Mouse (Mus musculus): ENCODE results near the gene Ezr. TPM values are rescaled to one million over a fixed set of nuclear protein-coding genes. Genes with fewer than 3 reads are reported as not detected.

Gene Ezr
- total RNA-seq, 2 experiments from 2014 or later = 24.0 to 24.9 TPM

- DNase-seq = no peak
Observed at GRCm38 (mm10) chr17:6789581-6790118, 7.1 kb upstream of the Ezr start.

DNA sequence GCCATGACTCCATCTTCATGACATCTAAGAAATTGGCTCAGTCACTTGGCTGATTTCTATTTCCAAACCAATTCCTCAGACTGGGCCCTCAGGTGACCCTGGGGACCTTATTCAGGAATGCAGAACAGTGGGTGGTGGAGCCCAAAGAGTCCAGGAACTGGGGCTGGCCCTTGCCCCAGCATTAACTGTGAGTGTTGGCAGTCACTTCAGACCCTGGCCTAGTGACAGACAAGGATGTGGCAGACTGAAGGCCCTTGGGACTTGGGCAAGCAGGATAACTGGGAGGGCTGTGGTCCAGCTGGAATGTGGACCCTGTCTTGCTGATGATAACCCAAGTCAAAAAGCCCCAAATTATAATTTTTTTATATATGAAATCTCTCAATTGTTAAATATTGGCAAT lies 6.5 kb upstream of the Ezr start:
- DNase-seq = no peak

DNA sequence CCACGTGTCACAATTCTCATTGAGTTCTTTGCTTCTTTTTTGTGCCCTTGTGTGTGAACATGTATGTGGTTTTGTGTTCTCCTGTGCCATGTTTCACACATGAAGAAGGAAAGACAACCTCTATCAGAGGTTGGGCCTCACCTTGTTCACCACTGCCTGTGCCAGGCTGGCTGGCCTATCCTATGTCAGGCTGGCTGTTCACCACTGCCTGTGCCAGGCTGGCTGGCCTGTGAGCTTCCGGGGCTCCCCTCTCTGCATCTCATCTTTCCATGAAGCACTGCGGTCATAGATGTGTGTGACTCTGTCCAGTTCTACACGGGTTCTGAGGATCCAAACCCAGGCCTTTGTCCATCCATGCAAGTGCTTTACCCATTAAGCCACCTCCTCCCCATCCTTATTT lies 4.7 kb upstream of the Ezr start:
- DNase-seq = no peak

DNA sequence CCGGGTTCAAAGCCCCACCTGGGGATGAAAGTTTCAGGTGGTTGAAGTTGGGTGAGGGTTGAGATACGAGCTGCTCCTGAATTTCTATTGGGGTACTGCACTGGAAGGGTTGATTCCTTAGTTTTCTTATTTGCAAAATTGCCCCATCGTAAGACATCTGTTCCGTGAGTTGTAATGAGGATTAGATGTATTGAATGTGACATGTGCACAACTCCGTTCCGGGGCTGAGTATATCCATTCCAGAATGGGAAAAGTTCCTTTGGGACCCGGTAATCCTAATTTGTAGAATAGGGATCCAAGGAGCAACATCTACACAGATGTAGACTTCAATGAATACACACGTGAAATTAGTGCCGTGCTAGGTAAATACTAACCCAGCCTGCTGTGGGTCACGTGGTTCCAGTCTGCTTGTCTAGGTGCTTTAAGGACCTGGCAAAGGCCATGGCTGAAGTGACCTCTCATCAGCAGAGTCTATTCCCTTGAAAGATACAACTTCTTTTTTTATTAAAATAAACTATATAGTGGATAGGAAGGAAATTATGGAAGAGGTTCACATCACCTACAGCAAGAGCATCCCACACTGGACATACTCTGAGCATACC lies 1.3 kb upstream of the Ezr start:
- DNase-seq = no peak

DNA sequence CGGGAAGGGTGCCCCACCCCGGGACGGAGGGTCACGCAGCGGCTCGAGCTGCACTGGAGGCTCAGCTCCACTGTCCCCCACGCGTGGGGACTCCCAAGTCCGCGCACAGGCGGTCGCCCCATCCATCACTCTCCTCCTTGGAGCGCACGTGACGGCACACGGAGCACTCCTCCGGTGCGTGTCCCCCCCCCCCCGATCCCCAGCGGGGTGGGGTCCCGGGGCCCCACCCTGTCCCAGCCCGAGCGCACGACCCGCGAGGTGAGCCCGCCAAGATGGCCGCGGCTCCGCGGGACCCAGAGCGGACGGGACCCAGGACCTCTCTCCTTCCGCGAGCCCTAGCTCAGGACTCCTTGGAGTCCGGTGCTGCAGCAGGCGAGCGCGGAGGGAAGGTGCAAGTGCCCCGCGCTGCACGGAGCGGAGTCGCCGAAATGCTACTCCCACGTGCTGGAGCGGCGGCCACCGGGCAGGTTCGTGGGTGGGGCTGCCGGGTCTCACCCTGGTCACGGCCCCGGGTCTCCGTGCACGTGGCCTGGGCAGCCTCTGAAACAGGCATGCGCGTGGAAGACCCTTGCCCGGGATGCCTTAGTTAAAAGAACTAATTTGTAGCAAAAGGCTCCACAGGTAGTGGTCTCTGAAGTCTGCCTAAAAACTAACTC lies 550 bp upstream of the Ezr start:
- peak; percentile 51 for DNase-seq

DNA sequence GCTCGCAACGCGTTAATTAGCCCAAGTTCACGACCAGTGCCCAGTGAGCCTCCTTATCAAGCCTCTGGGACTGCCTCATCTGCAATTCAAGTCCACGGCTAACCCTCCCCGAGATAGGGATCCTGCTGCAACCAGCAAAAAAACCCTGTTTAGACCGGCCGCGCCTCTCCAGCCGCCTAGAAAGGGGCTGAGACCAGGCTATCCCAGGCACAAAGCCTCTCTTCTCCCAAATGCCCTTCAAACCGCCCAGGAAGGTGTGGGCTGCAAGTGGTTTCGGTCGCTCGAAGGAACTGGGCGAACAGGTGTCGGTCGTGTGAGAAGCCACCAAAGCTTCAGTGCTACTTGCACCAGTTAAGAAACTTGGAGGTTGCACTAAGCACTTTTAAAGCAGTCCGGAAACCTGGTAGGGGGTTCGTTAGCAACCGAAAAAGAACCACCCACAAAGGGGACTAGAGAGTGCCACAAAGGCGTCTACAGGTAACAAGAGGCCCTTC lies 504 bp downstream of the Ezr start:
- no peak for DNase-seq

GRCm38 (mm10) chr17:6781273-6781672 lies 1.3 kb downstream of the Ezr start:
- DNase-seq = no peak

DNA sequence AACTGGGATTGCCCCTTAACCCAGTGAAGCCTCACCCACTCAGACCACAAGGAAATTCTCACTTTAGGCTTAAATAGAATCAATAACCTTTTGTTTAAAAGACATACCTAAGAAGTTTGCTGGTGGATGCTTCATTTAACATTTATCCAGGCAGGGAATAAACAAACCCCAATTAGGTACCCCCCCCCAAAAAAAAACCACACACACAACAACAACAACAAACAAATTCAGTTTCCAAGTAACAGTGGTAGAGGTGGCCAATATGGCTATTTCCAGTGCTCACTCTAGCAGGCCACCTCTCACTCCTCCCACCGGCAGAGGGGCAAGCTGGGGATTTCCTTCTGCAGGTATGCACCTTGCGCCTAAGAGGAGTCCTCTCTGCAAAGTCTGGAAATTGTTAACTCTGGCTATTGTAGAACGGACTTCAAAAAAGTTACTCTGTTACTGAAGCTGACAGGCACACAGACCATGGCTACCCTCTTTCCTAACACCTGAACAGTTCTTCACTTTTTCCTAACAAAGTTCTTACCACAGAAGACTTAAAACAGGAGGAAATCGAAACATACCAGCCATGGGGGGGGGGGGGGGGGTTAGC lies 2.0 kb downstream of the Ezr start:
- no peak for DNase-seq

GRCm38 (mm10) chr17:6779632-6780031 lies 3.0 kb downstream of the Ezr start:
- DNase-seq = no peak

DNA sequence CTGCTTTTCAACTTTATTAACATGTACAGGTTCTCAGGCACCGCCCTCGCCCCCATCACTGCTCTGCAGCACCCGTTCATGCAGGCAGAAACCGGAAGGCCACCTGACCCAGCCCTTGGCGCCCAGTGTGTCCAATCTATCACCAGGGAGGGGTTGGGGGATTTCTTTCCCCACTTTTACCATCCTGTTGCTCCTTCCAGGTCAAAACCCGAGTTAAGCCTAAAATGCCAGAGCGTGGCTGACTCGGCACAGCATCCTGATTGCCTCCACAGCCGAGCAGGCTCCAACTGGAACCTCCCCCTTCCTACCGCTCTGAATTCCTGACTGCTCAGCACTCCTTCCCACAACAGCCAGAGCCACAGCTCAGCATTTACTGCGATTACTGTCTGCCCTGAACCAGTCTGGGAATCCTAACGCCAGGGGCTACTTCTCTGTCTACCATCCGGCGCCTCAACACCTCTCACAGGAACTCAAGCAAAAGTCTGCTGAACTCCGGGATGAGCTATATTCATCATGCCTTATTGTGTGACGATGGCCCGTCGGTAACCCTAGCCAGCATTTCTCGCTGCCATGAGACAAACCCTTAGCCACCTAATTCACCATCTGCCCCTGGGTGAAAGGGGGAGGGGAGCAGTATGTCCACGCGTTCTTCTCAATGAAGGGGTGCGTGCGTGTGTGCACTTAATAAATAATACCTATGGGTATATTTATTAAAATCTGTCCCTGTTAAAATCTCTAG lies 3.6 kb downstream of the Ezr start:
- DNase-seq = peak; percentile 28

GRCm38 (mm10) chr17:6778332-6778683 lies 4.3 kb downstream of the Ezr start:
- DNase-seq = peak; percentile 31

- DNase-seq = no peak
Observed at GRCm38 (mm10) chr17:6777629-6778331, 4.8 kb downstream of the Ezr start.

GRCm38 (mm10) chr17:6777061-6777460 lies 5.5 kb downstream of the Ezr start:
- no peak for DNase-seq

- DNase-seq = no peak
Observed at GRCm38 (mm10) chr17:6776576-6776975, 6.0 kb downstream of the Ezr start.

DNA sequence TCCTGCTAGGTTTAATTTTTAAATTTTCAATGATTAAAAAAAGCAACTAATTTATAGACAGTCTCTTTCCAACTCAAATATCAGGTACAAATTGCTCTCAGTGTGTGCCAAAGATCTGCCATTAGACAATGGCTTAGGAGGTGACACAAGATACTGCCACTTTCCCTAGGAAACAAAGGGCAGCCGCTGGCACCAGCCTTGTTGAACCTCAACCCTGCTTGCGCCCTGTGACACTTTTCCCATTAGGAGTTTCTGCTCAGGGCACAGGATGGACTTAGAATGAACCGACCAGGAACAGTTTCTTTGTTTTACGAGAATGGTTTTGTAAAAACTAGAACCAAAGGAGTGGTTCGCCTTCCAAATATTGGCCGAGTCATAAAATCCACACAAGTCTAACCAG lies 6.5 kb downstream of the Ezr start:
- DNase-seq = no peak

DNA sequence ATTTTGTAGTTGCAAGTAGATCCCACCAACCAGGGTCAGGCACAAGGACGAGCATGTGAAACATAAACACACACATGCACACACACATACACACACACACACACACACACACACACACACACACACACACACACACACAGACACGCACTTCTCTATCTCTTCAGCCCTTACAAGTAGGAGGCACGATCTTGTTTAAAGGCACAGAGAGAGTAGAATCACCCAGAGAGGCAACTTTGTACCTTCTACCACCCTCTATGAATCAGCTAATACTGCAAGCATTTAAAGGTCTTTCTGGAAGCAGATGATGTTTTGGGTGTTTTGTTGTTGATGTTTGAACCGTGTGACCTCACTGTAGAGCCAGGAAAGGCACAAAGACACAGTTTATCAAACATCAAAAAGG lies 6.9 kb downstream of the Ezr start:
- DNase-seq = no peak

GRCm38 (mm10) chr17:6775221-6775620 lies 7.4 kb downstream of the Ezr start:
- DNase-seq = no peak

- DNase-seq = no peak
Observed at GRCm38 (mm10) chr17:6773249-6773966, 9.2 kb downstream of the Ezr start.

- DNase-seq = no peak
Observed at GRCm38 (mm10) chr17:6772490-6772773, 10.2 kb downstream of the Ezr start.

- no peak for DNase-seq
Observed at GRCm38 (mm10) chr17:6771661-6772489, 10.7 kb downstream of the Ezr start.

DNA sequence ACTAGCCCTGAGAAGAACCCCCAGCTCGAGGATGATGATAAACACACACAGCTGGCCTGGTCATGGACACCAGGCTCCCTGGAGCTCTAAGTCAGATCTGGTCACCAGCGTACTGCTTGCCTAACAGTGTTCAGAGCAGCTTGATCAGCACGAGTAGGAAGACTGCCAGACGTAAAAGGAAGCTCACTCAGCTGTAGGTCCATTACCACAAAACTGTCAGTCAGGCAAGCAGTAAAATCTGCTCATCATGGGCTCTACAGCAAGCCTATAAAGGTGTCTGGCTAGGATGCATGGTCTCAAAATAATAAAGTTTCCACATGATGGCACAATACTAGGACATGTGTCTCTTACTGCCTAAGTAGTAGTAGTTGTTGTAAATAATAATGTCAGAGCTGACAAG lies 13.0 kb downstream of the Ezr start:
- no peak for DNase-seq
